Mouse (Mus musculus): ENCODE measurements around the gene Cldn34b4.

Gene Cldn34b4

GRCm38 (mm10) chrX:76393050-76393449, at the start of gene Cldn34b4:
Gene Cldn34b4, plus strand, starts transcription at chrX:76393350.
- no peak for DNase-seq (ENCODE audit: low spot score in 2 of 2)
